Mouse (Mus musculus): ENCODE data around the gene Prn.

Prn gene

GRCm38 (mm10) chr2:131909683-131910572 is at the start of gene Prn, which contains the start of gene Prnp:
Prn (plus strand) TSS chr2:131909957.
Prnp (plus strand) TSS chr2:131909928.
- peak; percentile 95 for DNase-seq (ENCODE audit: low spot score)

DNA sequence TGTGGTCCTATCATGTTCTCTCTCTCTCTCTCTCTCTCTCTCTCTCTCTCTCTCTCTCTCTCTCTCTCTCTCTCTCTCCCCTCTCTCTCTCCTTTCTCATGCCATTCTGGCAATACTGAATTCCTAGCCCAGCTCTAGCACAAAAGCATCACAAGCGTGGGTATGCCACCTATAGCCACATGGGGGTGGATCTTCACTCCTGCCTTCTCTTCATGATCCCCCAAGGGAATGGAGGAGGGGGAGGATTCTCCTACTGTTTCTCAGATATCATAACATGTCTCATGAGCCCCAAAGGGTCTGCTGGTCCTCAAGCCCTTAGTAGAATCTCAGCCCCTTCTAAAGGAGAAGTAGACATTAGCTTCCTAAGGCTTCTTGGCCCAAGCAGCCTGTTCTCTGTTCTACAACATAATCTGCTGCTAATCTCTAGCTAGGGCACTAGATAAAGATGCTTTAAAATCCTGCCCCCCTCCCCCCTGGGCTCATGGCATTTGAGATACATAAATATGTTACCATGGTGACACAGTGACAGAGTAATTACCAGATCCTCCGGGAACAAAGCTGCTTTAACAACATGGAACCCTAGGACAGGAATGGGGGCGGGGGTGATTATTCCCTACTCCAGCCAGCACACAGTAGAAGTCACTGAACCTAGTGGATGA is 47.0 kb upstream of the Prn start:
- DNase-seq (ENCODE audit: low spot score) = no peak

GRCm38 (mm10) chr2:131863472-131863871 is 46.3 kb upstream of the Prn start:
- no peak for DNase-seq (ENCODE audit: low spot score)

- DNase-seq (ENCODE audit: low spot score) = no peak
Observed at GRCm38 (mm10) chr2:131864262-131864796, 45.4 kb upstream of the Prn start.

DNA sequence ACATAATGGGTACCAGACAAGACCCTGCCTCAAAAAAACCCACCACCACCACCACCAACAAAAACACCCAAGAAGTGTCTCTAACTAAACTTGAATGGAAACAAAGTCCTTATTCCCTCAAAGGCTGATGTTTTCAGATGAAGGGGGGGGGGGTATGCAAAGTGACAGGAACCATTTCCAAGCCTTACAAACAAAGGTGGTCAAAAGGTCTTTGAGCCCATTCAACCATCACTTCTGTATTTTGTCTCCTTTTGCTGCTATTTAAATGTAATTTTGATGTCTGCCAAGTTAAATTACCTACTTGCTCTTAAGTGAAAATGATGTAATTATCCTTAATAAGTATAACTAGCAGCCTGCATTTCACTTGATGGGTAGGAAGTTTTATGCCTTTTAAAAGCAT is 43.1 kb upstream of the Prn start:
- DNase-seq (ENCODE audit: low spot score) = no peak

GRCm38 (mm10) chr2:131868983-131869382 is 40.8 kb upstream of the Prn start:
- DNase-seq (ENCODE audit: low spot score) = no peak

- DNase-seq (ENCODE audit: low spot score) = no peak
Observed at GRCm38 (mm10) chr2:131873376-131873775, 36.4 kb upstream of the Prn start.

DNA sequence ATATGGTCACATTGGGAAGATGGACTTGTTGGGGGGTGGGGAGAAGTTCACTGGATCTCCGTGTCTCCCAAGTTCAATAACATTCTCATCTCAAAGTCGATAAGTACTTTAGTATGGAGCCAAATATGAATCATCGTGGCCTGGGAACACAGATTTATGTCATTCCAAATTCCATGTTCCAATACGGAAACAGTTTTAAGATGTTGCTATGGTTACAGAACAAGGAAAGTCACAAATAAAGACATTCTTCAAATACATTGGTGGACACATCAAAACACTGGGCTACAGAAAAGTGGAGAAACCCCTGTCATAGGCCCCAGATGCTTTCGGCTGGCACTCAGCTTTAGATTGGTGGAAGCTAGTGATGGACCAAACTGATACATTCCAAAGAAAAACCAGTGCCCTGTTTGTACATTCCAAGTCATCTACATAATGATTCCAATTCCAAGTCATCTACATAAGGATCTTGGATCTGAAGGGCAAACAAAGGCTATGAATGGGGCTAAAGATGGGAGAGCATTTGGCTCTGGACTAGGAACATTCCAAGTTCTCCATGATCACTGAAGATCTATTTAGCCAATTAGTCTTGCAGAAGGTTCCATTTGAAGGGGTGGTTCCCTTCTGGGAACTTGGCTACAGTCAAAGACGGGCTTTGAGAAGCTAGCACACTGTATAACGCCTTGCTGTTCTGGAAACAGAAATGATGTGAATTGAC is 33.0 kb upstream of the Prn start:
- DNase-seq (ENCODE audit: low spot score) = no peak

DNA sequence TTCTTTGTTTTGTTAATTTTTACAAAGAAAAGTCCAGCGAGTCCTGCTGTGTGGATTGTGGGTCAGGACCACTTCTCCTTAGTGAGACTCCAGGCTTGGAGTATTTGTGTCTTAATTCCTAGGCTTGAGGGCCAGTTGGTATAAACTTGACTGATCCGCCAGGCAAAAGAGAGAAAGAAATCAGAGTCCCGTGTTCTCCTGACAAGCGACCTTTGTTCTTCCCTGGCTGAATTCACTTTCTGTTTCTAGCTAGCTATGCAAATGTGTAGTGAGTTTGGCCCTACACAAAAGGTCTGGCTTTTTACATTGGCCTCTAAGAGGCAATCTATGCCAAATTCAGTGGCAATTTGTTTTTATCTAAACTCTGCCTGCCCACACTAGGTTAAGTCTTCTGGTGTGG is 28.0 kb upstream of the Prn start:
- DNase-seq (ENCODE audit: low spot score) = peak; percentile 26

- no peak for DNase-seq (ENCODE audit: low spot score)
Observed at GRCm38 (mm10) chr2:131883136-131883535, 26.6 kb upstream of the Prn start.

DNA sequence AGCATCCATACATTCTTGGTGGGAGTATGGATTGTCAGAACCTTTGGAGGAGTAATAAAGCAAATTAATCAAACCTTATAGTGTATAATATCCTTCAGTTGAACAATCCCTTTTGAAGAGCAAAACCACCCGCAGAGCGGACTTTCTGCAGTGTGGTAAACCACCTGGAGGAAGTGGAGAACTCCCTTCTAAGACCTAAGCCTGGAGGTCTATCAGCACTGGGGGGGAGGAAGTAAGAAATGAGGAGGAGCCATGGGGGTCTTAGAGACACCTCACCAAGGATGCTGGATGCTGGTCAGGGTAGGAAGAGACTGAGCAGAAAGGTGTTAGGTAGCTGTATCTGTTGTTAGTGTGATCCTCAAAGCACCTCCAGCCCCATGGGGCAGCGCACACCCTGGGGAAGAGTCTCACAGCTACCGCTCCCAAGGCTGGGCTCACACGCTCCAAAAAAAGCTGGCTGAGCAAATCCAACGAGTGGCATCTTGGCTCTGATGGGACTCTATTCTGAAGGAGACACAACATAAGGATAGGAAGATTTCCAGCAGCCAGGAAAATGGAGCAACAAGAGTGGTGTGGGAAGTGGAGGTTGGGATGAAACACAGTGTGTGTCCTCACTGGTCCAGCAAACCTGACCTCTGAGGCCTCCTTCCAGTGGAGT is 23.1 kb upstream of the Prn start:
- no peak for DNase-seq (ENCODE audit: low spot score)

- DNase-seq (ENCODE audit: low spot score) = no peak
Observed at GRCm38 (mm10) chr2:131888233-131888632, 21.5 kb upstream of the Prn start.

DNA sequence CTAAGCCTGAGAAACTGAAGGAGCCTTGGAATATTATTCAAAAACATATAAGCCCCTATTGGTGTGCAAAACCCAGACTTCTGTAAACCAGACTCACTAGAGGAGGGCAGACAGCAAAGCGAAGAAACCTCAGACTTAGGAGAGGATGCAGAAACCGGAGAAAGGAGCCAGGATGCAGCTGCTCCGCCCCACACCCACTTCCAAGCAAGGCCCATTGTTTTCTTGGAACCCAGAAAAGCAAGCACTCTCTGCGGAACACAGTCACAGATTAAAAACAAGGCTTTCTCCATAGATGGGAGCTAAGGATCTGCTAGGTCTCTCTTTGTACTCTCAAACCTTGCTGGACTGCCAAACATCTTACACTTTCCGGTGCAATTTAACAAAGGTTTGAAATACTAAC is 17.2 kb upstream of the Prn start:
- no peak for DNase-seq (ENCODE audit: low spot score)

- DNase-seq (ENCODE audit: low spot score) = peak; percentile 47
Observed at GRCm38 (mm10) chr2:131895106-131895505, 14.7 kb upstream of the Prn start.

- no peak for DNase-seq (ENCODE audit: low spot score)
Observed at GRCm38 (mm10) chr2:131896011-131896410, 13.7 kb upstream of the Prn start.

- DNase-seq (ENCODE audit: low spot score) = no peak
Observed at GRCm38 (mm10) chr2:131897336-131898109, 12.2 kb upstream of the Prn start.

- DNase-seq (ENCODE audit: low spot score) = peak; percentile 42
Observed at GRCm38 (mm10) chr2:131902423-131902822, 7.3 kb upstream of the Prn start.

- DNase-seq (ENCODE audit: low spot score) = peak; percentile 74
Observed at GRCm38 (mm10) chr2:131902867-131903266, 6.9 kb upstream of the Prn start.

DNA sequence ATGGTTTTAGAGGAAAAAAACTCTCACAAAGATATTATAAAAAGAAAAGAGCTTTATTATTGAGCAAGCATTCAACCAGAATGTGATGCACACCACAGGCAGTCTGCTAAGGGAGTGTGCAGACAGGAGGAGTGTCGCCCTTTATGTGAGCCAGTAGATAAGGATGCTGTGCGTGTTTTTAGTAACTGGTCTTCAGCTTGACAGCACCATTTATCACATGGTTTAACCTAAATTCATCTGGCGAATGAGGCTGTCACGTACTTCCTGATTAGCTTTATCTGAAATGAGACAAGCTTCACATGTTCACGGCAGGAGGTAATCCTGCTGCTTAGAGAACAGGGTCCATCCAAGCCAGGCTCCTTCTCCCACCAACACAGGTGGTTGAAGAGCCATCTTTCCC is 4.7 kb upstream of the Prn start:
- no peak for DNase-seq (ENCODE audit: low spot score)

DNA sequence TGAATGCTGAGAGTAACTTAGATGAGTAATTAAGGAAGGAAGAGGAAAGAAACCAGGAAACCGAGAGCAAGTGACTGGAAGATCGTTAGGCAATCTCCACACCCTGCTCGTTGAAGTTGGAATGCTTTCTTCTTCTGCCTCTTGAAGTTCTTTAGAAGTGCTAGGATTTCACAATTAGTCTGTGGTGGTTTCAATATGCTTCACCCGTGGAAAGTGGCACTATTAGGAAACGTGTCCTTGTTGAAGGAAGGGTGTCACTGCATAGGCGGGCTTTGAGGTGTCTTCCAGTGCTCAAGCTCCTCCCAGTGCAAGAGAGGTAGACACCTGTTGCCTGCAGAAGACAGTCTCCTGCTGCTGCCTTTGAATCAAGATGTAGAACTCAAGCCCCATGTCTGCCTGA is 4.0 kb upstream of the Prn start:
- DNase-seq (ENCODE audit: low spot score) = no peak

GRCm38 (mm10) chr2:131906266-131906665 is 3.5 kb upstream of the Prn start:
- no peak for DNase-seq (ENCODE audit: low spot score)

All from yolk sac, embryonic 10.5 days (tissue).